10 mouse cellular contexts compared by ENCODE assay signal in genomic region chr11:5562625-5563268, GRCm38 (mm10). TPM values are rescaled to one million over a fixed set of nuclear protein-coding genes. Genes with fewer than 3 reads are reported as not detected.
DNase-seq lines count a peak whose midpoint lies in the region; ATAC-seq and TF ChIP-seq lines count a peak whose summit lies in the region.
"Had no signal": no experiment of that assay in that cellular context is flagged by ENCODE, and none has a peak within 500 bp of the region (broad histone marks: within the 10 kb centered on the region; RNA-seq: fewer than 3 reads in every experiment).

No protein-coding gene starts in this region.

- no peak for TF ChIP-seq EP300 in stomach, postnatal 0 days (optimal IDR thresholded peaks at IDR 0.05)

- H3K9me3 ChIP-seq in neural tube, embryonic 15.5 days (replicated peaks) = no peaks in the 10 kb centered on the region
- no peaks in the 10 kb centered on the region for H3K9me3 ChIP-seq in embryonic facial prominence, embryonic 10.5 days
- H3K9me3 ChIP-seq in hindbrain, postnatal 0 days (ENCODE audit: low read length) = no peaks in the 10 kb centered on the region
- H3K9me3 ChIP-seq in stomach, postnatal 0 days (ENCODE audit: control insufficient read depth, low read length) = no peaks in the 10 kb centered on the region

- no peaks in the 10 kb centered on the region for H3K4me1 ChIP-seq in neural tube, embryonic 15.5 days
- H3K4me1 ChIP-seq in embryonic facial prominence, embryonic 10.5 days = peaks cover 31% of the 10 kb centered on the region
- no peaks in the 10 kb centered on the region for H3K4me1 ChIP-seq in hindbrain, postnatal 0 days (ENCODE audit: insufficient read depth, low read length)
- H3K4me1 ChIP-seq in stomach, postnatal 0 days (replicated peaks; ENCODE audit: control insufficient read depth, insufficient read depth) = no peaks in the 10 kb centered on the region

- no peak overlapping the region for H3K4me2 ChIP-seq in neural tube, embryonic 15.5 days
- no peak overlapping the region for H3K4me2 ChIP-seq in hindbrain, postnatal 0 days (ENCODE audit: low read depth, low read length)
- no peak overlapping the region for H3K4me2 ChIP-seq in stomach, postnatal 0 days (replicated peaks; ENCODE audit: low read depth)

- no peak overlapping the region for H3K27ac ChIP-seq in neural tube, embryonic 15.5 days (replicated peaks)
- peak overlapping the region; percentile 51 for H3K27ac ChIP-seq in embryonic facial prominence, embryonic 10.5 days (replicated peaks)
- no peak overlapping the region for H3K27ac ChIP-seq in hindbrain, postnatal 0 days
- no peak overlapping the region for H3K27ac ChIP-seq in stomach, postnatal 0 days (replicated peaks)

- H3K9ac ChIP-seq in neural tube, embryonic 15.5 days (replicated peaks) = no peak overlapping the region
- H3K9ac ChIP-seq in hindbrain, postnatal 0 days (replicated peaks; ENCODE audit: low read length) = no peak overlapping the region
- no peak overlapping the region for H3K9ac ChIP-seq in stomach, postnatal 0 days (ENCODE audit: low read length)

- H3K36me3 ChIP-seq in neural tube, embryonic 15.5 days = no peaks in the 10 kb centered on the region
- H3K36me3 ChIP-seq in embryonic facial prominence, embryonic 10.5 days (replicated peaks) = no peaks in the 10 kb centered on the region
- H3K36me3 ChIP-seq in hindbrain, postnatal 0 days (ENCODE audit: insufficient read depth, low read length) = no peaks in the 10 kb centered on the region
- no peaks in the 10 kb centered on the region for H3K36me3 ChIP-seq in stomach, postnatal 0 days (ENCODE audit: control insufficient read depth, insufficient read depth, low read length)

- peak; percentile 31; the same call in 1 of the 2 replicates for TF ChIP-seq CTCF in hindbrain, postnatal 0 days (IDR thresholded peaks at IDR 0.05; ENCODE audit: low read depth)
- TF ChIP-seq CTCF in stomach, postnatal 0 days (IDR thresholded peaks at IDR 0.05; ENCODE audit: low read depth) = peak; percentile 20; the same call in 1 of the 2 replicates

- intact Hi-C loops in left cerebral cortex, postnatal 14 days (cut with DNase I) = no loop called here

- DNase-seq in neural tube, embryonic 10.5 days (ENCODE audit: extremely low spot score, low spot score) = peak; percentile 19
- DNase-seq in embryonic facial prominence, embryonic 10.5 days (ENCODE audit: low spot score) = no peak
- peak; percentile 32 for DNase-seq in hindbrain, postnatal 0 days (ENCODE audit: low spot score)
- DNase-seq in stomach, postnatal 0 days (ENCODE audit: low spot score) = no peak
- DNase-seq in left cerebral cortex, postnatal 14 days (ENCODE audit: low spot score in 2 of 2) = no peak
- no peak for DNase-seq in adrenal gland, adult (ENCODE audit: inconsistent age in 2 of 2, low spot score in 1 of 2)
- DNase-seq: cerebellum, adult 11-12 months had no signal

- 36% methylated on average over 9 of the region's 9 CpGs for WGBS in neural tube, embryonic 15.5 days
- 25% methylated on average over 9 of the region's 9 CpGs for WGBS in embryonic facial prominence, embryonic 10.5 days
- WGBS in hindbrain, postnatal 0 days = 26% methylated on average over 9 of the region's 9 CpGs
- 42% methylated on average over 9 of the region's 9 CpGs for WGBS in stomach, postnatal 0 days

- H3K4me3 ChIP-seq in neural tube, embryonic 15.5 days (replicated peaks) = no peak overlapping the region
- no peak overlapping the region for H3K4me3 ChIP-seq in embryonic facial prominence, embryonic 10.5 days
- no peak overlapping the region for H3K4me3 ChIP-seq in hindbrain, postnatal 0 days (ENCODE audit: low read length)
- no peak overlapping the region for H3K4me3 ChIP-seq in stomach, postnatal 0 days (ENCODE audit: low read depth, low read length)

- no peaks in the 10 kb centered on the region for H3K27me3 ChIP-seq in neural tube, embryonic 15.5 days (replicated peaks)
- no peaks in the 10 kb centered on the region for H3K27me3 ChIP-seq in embryonic facial prominence, embryonic 10.5 days (replicated peaks; ENCODE audit: low read depth, poor library complexity, severe bottlenecking)
- H3K27me3 ChIP-seq in hindbrain, postnatal 0 days (ENCODE audit: insufficient read depth, low read length) = no peaks in the 10 kb centered on the region
- no peaks in the 10 kb centered on the region for H3K27me3 ChIP-seq in stomach, postnatal 0 days (ENCODE audit: control insufficient read depth, insufficient read depth, low read length)

- no peak for ATAC-seq in neural tube, embryonic 15.5 days (ENCODE audit: low FRiP score)
- peak; percentile 62 for ATAC-seq in hindbrain, postnatal 0 days
- no peak for ATAC-seq in stomach, postnatal 0 days (ENCODE audit: low FRiP score, low TSS enrichment)
- ATAC-seq: intestine, postnatal 0 days had no signal

RNA-seq across cellular contexts. Expression of gene Ankrd36, which starts 6.7 kb away (rescaled TPM):
- polyA plus RNA-seq in neural tube, embryonic 15.5 days (2015; fragmentation: Nextera tagmentation; extraction: Ambion mirVana) = not detected in 2 replicates
- not detected in 2 replicates for polyA plus RNA-seq in embryonic facial prominence, embryonic 10.5 days (2016; fragmentation: Nextera tagmentation; extraction: Ambion mirVana)
- not detected in 2 replicates for total RNA-seq in hindbrain, postnatal 0 days (2014; rRNA removed)
- not detected in 2 replicates for polyA plus RNA-seq in hindbrain, postnatal 0 days (2015; fragmentation: Nextera tagmentation; extraction: Ambion mirVana)
- not detected in 2 replicates for polyA plus RNA-seq in stomach, postnatal 0 days (2015; fragmentation: Nextera tagmentation; extraction: Ambion mirVana)
- total RNA-seq in left cerebral cortex, postnatal 14 days (2021) = not detected
- polyA plus RNA-seq: intestine, postnatal 0 days; neural tube, embryonic 14.5 days had no signal

RNA-seq across cellular contexts. Expression of gene Ccdc117, which starts 20.8 kb away (rescaled TPM):
- 11.2 and 13.0 TPM in 2 replicates for polyA plus RNA-seq in neural tube, embryonic 15.5 days (2015; fragmentation: Nextera tagmentation; extraction: Ambion mirVana)
- 28.7 and 33.2 TPM in 2 replicates for polyA plus RNA-seq in embryonic facial prominence, embryonic 10.5 days (2016; fragmentation: Nextera tagmentation; extraction: Ambion mirVana)
- total RNA-seq in hindbrain, postnatal 0 days (2014; rRNA removed) = 10.1 and 10.5 TPM in 2 replicates
- 5.8 and 6.6 TPM in 2 replicates for polyA plus RNA-seq in hindbrain, postnatal 0 days (2015; fragmentation: Nextera tagmentation; extraction: Ambion mirVana)
- 8.7 and 9.2 TPM in 2 replicates for polyA plus RNA-seq in stomach, postnatal 0 days (2015; fragmentation: Nextera tagmentation; extraction: Ambion mirVana)
- 10 to 100 TPM; 10.8 to 11.7 TPM for total RNA-seq in left cerebral cortex, postnatal 14 days (2021)

RNA-seq across cellular contexts. Expression of gene Xbp1, which starts 42.3 kb away (rescaled TPM):
- polyA plus RNA-seq in neural tube, embryonic 15.5 days (2015; fragmentation: Nextera tagmentation; extraction: Ambion mirVana) = 154 and 184 TPM in 2 replicates
- 119 and 129 TPM in 2 replicates for polyA plus RNA-seq in embryonic facial prominence, embryonic 10.5 days (2016; fragmentation: Nextera tagmentation; extraction: Ambion mirVana)
- 95.0 and 102 TPM in 2 replicates for total RNA-seq in hindbrain, postnatal 0 days (2014; rRNA removed)
- polyA plus RNA-seq in hindbrain, postnatal 0 days (2015; fragmentation: Nextera tagmentation; extraction: Ambion mirVana) = 87.1 and 88.9 TPM in 2 replicates
- 221 and 223 TPM in 2 replicates for polyA plus RNA-seq in stomach, postnatal 0 days (2015; fragmentation: Nextera tagmentation; extraction: Ambion mirVana)
- total RNA-seq in left cerebral cortex, postnatal 14 days (2021) = 10 to 100 TPM; 79.2 to 97.0 TPM

Comparison
In these comparisons a context has a peak if more than half of its experiments do, and no peak if none do; other contexts are left out.
1. DNase-seq: peak in neural tube, embryonic 10.5 days (single experiment) and hindbrain, postnatal 0 days (single experiment); none in embryonic facial prominence, embryonic 10.5 days (single experiment), stomach, postnatal 0 days (single experiment), left cerebral cortex, postnatal 14 days (0 of 2) and adrenal gland, adult (0 of 2).